Mouse (Mus musculus): ENCODE data around the gene Commd7. TPM values are rescaled to one million over a fixed set of nuclear protein-coding genes. Genes with fewer than 3 reads are reported as not detected.

Gene Commd7
- polyA plus RNA-seq, 1 experiment, result 29.2 TPM

DNA sequence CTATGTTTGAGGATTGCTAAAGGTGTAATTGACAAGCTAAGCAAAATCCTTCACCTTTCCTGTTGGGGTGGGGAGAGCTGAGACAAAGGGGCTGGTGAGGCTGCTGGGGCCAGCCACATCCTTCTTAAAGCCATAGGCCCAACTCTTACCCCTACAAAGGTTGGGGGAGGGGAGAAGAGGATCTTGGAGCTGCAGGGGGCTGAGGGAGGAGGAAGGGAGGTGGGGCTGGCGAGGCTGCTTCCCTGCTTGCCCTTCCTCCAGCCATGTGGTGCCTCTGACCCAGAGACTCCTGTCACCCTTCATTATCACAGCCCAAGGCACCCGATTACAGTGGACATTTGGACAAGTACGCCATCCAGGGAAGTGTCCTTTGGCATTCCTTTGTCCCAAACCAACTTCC lies 19.1 kb upstream of the Commd7 start:
- Histone ChIP-seq H3K4me3 (ENCODE audit: insufficient read depth, low read length) (no peak overlapping the region), H3K4me1 (ENCODE audit: control insufficient read depth, insufficient read depth, low read length) (no peaks in the 10 kb centered on the region), H3K27ac (ENCODE audit: insufficient read depth, low read length) (no peak overlapping the region)
- TF ChIP-seq CTCF (IDR thresholded peaks at IDR 0.05; ENCODE audit: extremely low read depth, insufficient read depth, low read length) (no peak), POLR2A (IDR thresholded peaks at IDR 0.05; ENCODE audit: extremely low read depth, insufficient read depth, low read length) (no peak)

DNA sequence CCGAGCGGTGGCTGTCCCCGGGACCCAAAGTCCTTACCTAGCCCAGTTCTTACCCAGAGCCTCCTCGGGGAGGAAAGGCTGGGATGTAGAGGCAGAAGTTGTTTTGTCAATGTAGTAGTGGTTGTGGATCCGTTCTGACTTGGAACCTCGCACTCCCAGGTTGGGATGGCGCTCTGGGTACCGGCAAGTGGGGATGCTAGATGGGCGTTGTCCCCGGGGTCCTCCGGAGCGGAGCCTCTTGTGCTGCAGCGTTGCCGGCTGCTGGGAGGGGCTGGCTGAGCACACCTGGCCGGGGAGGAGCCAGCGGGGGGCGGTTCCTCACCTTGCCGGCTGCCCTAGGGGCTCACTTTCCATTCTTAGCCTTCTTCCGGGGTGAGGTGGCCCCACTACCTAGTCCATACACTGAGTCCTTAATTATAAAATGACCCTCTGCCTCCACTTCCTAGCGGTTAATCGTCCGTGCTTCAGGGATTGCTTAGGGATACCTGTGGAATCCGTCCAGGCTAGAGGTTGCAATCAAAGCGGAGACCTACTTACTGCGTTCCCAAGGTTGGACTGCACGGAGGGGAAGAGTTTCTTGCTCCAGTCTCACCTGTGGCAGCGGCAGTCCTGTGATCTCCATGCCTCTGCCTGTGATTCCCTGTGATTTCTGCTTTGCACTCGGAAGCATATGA lies 17.6 kb upstream of the Commd7 start:
- no peaks in the 10 kb centered on the region for H3K4me1 ChIP-seq (ENCODE audit: control insufficient read depth, insufficient read depth, low read length)
- H3K4me3 ChIP-seq (ENCODE audit: insufficient read depth, low read length), result peak overlapping the region; percentile 88
- no peak overlapping the region for H3K27ac ChIP-seq (ENCODE audit: insufficient read depth, low read length)
- TF ChIP-seq POLR2A (IDR thresholded peaks at IDR 0.05; ENCODE audit: extremely low read depth, insufficient read depth, low read length) (no peak), CTCF (IDR thresholded peaks at IDR 0.05; ENCODE audit: extremely low read depth, insufficient read depth, low read length) (no peak)

DNA sequence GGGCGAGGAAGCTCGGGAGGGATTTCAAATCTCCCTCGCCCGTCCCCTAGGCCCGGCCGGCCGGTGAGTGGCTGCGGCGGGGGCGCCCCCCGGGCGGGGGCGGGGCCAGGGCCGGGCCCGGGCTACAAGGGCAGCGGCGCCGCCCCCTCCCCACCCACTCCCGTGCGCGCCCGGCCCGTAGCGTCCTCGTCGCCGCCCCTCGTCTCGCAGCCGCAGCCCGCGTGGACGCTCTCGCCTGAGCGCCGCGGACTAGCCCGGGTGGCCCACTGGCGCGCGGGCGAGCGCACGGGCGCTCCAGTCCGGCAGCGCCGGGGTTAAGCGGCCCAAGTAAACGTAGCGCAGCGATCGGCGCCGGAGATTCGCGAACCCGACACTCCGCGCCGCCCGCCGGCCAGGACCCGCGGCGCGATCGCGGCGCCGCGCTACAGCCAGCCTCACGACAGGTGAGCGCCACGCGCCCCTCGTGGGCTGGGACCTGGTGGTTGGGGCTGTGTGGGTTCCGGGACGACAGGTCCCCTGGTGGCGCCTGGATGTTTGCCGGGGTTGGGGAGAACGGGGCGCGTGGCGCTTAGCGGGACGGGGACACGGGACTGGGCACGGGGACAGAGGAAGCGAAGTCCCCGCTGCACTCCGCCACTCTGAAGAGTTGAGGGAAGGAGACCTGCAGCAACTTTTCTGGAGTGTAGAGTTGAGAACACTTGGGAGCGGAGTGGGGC lies 16.9 kb upstream of the Commd7 start, which contains the start of gene Dnmt3b:
Gene Dnmt3b (plus strand): TSS at position 153 of the 716 bp plus-strand sequence.
- TF ChIP-seq CTCF (IDR thresholded peaks at IDR 0.05; ENCODE audit: extremely low read depth, insufficient read depth, low read length) (no peak), POLR2A (IDR thresholded peaks at IDR 0.05; ENCODE audit: extremely low read depth, insufficient read depth, low read length) (no peak)
- Histone ChIP-seq H3K4me3 (ENCODE audit: insufficient read depth, low read length) (peak within 1 kb of the TSS; percentile 88), H3K27ac (ENCODE audit: insufficient read depth, low read length) (no peak within 1 kb of the TSS), H3K4me1 (ENCODE audit: control insufficient read depth, insufficient read depth, low read length) (no peaks in the 10 kb centered on the region)

DNA sequence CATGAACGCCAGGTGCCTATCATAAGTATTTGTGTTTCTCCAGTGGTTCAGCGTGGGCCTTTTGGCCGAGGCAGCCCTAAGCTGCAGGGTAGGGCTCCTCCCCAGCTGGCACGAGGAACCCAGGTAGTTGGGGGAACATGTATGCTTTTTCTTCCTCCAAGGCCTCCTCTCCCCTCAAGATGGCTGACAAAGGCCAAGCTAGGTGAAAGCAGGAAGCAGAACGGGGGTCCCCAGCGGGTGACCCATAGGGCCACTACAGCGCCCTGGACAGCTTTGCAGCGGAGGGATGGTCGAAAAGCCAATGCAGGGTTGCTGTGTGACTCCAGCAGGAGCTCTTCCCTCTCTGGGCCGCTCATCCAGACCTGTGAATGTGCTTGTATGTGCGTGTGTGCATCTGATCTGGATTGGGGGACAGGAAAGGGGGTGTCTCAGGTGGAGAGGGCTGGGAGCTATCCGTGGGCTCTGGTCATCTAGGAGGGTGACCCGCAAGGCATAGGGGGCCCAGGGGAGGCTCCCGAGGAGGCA lies 16.3 kb upstream of the Commd7 start:
- TF ChIP-seq CTCF (IDR thresholded peaks at IDR 0.05; ENCODE audit: extremely low read depth, insufficient read depth, low read length), result no peak
- TF ChIP-seq POLR2A (IDR thresholded peaks at IDR 0.05; ENCODE audit: extremely low read depth, insufficient read depth, low read length), result no peak
- H3K4me1 ChIP-seq (ENCODE audit: control insufficient read depth, insufficient read depth, low read length), result no peaks in the 10 kb centered on the region
- H3K27ac ChIP-seq (ENCODE audit: insufficient read depth, low read length), result no peak overlapping the region

DNA sequence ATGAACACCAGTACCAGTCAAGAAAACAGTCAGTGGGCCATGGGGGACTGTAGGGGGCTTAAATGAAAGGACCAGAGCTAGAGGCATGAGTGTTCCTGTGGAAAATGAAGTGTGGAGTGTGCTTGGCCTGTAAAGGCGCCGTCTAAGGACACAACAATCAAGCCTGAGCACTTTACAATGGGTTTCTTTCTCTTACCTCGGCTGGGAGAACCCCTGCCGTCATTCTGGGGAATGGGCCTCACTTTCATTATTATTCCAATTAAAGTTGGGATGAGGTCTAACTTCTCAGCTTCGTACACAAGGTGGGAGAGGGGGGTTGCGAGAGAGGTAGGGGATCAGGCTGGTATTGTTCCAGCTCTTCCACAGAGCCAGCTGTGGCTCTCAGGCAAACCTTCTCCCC lies 10.4 kb upstream of the Commd7 start:
- Histone ChIP-seq H3K4me3 (ENCODE audit: insufficient read depth, low read length) (no peak overlapping the region), H3K4me1 (ENCODE audit: control insufficient read depth, insufficient read depth, low read length) (no peaks in the 10 kb centered on the region; the same call in 1 of the 2 replicates), H3K27ac (ENCODE audit: insufficient read depth, low read length) (no peak overlapping the region)
- TF ChIP-seq POLR2A (IDR thresholded peaks at IDR 0.05; ENCODE audit: extremely low read depth, insufficient read depth, low read length) (no peak), CTCF (IDR thresholded peaks at IDR 0.05; ENCODE audit: extremely low read depth, insufficient read depth, low read length) (no peak)

More for the DNA sequence above, 16.3 kb upstream of the Commd7 start:
- peak overlapping the region; percentile 88 for H3K4me3 ChIP-seq (ENCODE audit: insufficient read depth, low read length)

DNA sequence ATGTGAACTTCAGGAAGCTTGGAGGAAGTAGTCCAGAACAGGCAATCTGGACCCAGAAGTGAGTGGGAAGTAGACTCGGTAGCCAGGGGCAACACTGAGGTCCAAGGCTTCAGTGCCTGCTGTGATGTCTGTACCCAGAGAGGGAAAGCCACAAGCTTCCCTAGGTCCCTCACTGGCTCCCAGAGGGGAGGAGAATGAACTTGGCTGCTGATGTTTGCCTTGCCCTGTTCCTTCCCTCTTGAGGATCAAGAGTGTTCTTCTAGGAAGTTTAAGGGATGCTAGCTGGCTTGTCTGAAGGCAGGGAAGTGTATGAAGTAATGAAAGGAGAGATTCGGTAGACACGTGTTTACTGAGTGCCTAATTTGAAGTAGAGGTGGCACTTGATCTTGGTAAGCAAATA lies 9.9 kb upstream of the Commd7 start:
- H3K27ac ChIP-seq (ENCODE audit: insufficient read depth, low read length), result no peak overlapping the region
- TF ChIP-seq POLR2A (IDR thresholded peaks at IDR 0.05; ENCODE audit: extremely low read depth, insufficient read depth, low read length) (no peak), CTCF (IDR thresholded peaks at IDR 0.05; ENCODE audit: extremely low read depth, insufficient read depth, low read length) (no peak)
- H3K4me3 ChIP-seq (ENCODE audit: insufficient read depth, low read length), result no peak overlapping the region
- no peaks in the 10 kb centered on the region; the same call in 1 of the 2 replicates for H3K4me1 ChIP-seq (ENCODE audit: control insufficient read depth, insufficient read depth, low read length)

DNA sequence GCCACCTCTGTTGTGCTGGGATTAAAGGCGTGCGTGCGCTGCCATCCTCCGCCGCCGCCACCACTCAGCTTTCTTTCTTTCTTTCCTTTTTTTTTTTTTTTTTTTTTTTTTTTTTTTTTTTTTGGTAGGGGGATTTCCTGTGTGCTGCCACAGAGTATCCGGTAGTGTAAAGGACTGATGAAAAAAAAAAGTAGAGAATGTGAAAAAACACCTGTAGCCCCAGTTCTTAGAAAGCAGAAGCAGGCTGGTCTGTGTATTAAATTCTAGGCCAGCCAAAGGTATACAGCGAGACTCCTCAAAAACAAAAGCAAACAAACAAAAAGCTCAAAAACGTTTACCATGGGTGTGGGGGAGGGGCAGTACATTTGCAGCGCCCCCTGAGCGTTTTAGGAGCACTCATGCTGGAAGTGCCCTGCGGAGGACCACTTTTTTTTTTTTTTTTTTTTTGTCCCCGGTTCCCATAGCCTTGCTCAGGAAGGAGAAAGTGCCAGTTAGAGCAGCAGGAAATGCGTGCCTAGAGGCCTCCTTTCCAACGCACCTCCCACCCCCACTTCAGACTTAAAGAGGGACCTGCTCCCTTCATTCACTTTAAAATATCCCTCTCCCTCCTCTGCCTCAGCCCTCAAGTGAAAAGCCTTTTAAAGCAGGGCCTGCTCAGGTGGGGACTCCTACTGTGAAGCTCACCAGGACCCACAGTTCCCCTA lies 6.5 kb upstream of the Commd7 start:
- Histone ChIP-seq H3K4me3 (ENCODE audit: insufficient read depth, low read length) (no peak overlapping the region), H3K4me1 (ENCODE audit: control insufficient read depth, insufficient read depth, low read length) (no peaks in the 10 kb centered on the region; the same call in 1 of the 2 replicates), H3K27ac (ENCODE audit: insufficient read depth, low read length) (no peak overlapping the region)
- TF ChIP-seq POLR2A (IDR thresholded peaks at IDR 0.05; ENCODE audit: extremely low read depth, insufficient read depth, low read length) (no peak), CTCF (IDR thresholded peaks at IDR 0.05; ENCODE audit: extremely low read depth, insufficient read depth, low read length) (no peak)

DNA sequence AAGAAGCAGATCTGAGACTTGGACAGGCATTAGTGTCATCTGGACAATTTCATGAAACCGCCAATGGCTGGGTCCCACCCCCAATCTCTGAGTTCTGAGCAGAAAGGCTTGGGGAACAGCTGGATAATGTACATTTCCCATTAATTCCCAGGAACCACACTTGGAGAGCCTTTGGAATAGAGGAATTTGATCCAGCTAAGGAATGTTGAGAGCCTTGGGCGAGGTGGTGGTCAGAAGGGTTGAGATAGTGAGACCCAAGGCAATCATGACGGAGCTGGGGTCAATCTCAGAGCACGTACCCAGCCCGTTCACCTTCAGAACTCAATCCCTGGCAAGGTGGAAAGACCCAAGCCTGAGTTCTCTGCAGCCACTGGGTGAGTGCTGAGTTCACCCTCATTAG lies 678 bp upstream of the Commd7 start:
- H3K4me1 ChIP-seq (ENCODE audit: control insufficient read depth, insufficient read depth, low read length), result peaks cover 3% of the 10 kb centered on the region; the same call in 1 of the 2 replicates
- TF ChIP-seq POLR2A (IDR thresholded peaks at IDR 0.05; ENCODE audit: extremely low read depth, insufficient read depth, low read length) (no peak), CTCF (IDR thresholded peaks at IDR 0.05; ENCODE audit: extremely low read depth, insufficient read depth, low read length) (no peak)
- no peak overlapping the region; the same call in 1 of the 2 replicates for H3K4me3 ChIP-seq (ENCODE audit: insufficient read depth, low read length)
- H3K27ac ChIP-seq (ENCODE audit: insufficient read depth, low read length), result no peak overlapping the region

DNA sequence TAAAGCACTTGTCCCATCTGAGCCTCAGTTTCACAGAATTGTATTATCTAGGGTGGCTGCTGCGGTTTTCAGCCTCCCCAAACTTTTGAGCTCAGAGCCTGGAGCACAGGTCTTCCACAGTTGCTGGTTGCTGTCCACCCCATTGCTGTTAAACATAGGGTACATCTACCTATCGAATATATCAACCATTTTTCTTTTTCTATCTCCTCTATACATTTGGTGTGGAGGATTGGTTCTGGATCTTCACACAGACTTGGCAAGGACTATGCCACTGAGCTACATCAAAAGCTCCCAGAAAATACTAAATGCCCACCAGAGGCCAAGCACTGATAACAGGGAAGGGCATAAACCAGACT lies 268 bp upstream of the Commd7 start:
- H3K27ac ChIP-seq (ENCODE audit: insufficient read depth, low read length), result peak overlapping the region; percentile 4; the same call in 1 of the 2 replicates
- TF ChIP-seq CTCF (IDR thresholded peaks at IDR 0.05; ENCODE audit: extremely low read depth, insufficient read depth, low read length), result no peak
- no peak for TF ChIP-seq POLR2A (IDR thresholded peaks at IDR 0.05; ENCODE audit: extremely low read depth, insufficient read depth, low read length)
- peak overlapping the region; percentile 75 for H3K4me3 ChIP-seq (ENCODE audit: insufficient read depth, low read length)
- peaks cover 3% of the 10 kb centered on the region; the same call in 1 of the 2 replicates for H3K4me1 ChIP-seq (ENCODE audit: control insufficient read depth, insufficient read depth, low read length)

Data from cortical plate, adult 2 months (tissue).